Mouse (Mus musculus): ENCODE data around the gene Erich6b. TPM values are rescaled to one million over a fixed set of nuclear protein-coding genes. Genes with fewer than 3 reads are reported as not detected.

The Erich6b gene
- polyA plus RNA-seq (2012; rRNA removed; ENCODE audit: low replicate concordance): not detected in 2 replicates

GRCm38 (mm10) chr14:75642080-75642479 lies at the start of gene Erich6b:
TSS of gene Erich6b (plus strand) at chr14:75642259.

DNA sequence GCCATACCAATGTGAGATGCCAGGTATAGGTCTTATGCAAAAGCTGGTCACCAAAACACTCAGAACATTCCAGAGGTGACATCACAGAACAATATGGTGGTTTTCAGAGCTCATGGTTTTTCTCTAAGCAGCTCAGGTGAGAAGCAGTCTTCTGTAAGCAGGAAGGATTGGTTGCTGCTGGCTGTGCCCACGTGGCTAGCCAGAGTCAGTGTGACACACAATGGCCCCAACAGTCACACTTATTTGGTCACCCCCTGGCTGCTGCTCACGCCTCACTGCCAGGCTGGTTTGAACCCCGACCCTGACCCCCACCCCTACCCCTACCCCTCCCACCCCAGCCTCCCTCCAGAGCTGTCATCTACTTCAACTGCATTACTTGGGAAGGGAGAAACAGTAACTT lies 49.1 kb upstream of the Erich6b start, which contains the start of gene Spert:
Gene Spert (minus strand): TSS at position 139 of the 400 bp plus-strand sequence.

Other genes with a start within 250 kb of the Erich6b start
- 0.09 and 0.20 TPM in 2 replicates for gene Siah3, start 186.3 kb upstream of the Erich6b start, polyA plus RNA-seq (2012; rRNA removed; ENCODE audit: low replicate concordance)
- gene Spert, start 49.1 kb upstream of the Erich6b start, polyA plus RNA-seq (2012; rRNA removed; ENCODE audit: low replicate concordance): not detected in 2 replicates
- gene Cog3, start 112.3 kb downstream of the Erich6b start, polyA plus RNA-seq (2012; rRNA removed; ENCODE audit: low replicate concordance): 6.7 and 9.9 TPM in 2 replicates
- 4.3 and 8.1 TPM in 2 replicates for gene Slc25a30, start 144.8 kb downstream of the Erich6b start, polyA plus RNA-seq (2012; rRNA removed; ENCODE audit: low replicate concordance)
- gene Tpt1, start 202.8 kb downstream of the Erich6b start, polyA plus RNA-seq (2012; rRNA removed; ENCODE audit: low replicate concordance): 1,381 and 2,738 TPM in 2 replicates

All from mammary gland, adult 2 months (tissue).